Mouse (Mus musculus) E14TG2a.4 (cell line): Measurements from ENCODE around the gene Cyb5d1.

Experiments
- CTCF ChIP-seq: conservative IDR thresholded peaks from 2 replicates; pipeline ENCODE4 v1.5.1; 2014; ENCODE audit warnings: low read length
- POU5F1 ChIP-seq: IDR thresholded peaks from 2 replicates; pipeline ENCODE4 v1.6.1; 2014; ENCODE audit warnings: low read length, borderline replicate concordance

GRCm38 (mm10) chr11:69420554-69421000 is 25.1 kb upstream of the Cyb5d1 start:
- TF ChIP-seq POU5F1 (no peak), CTCF (no peak)
